Mouse (Mus musculus) heart, postnatal 0 days (tissue): ENCODE measurements around the gene Usp50. TPM values are rescaled to one million over a fixed set of nuclear protein-coding genes. Genes with fewer than 3 reads are reported as not detected.

ENCODE experiments used
- ATAC-seq: fragments of 200-750 bp; cut with Nextera tagmentation; 2 replicates; pipeline ENCODE4 v1.8.0; 2017; ENCODE audit warnings: low read depth, moderate number of reproducible peaks, moderate library complexity; ENCODE audit not compliant: insufficient read depth
- DNase-seq: peaks from one replicate; pipeline ENCODE4 v3.0.0-alpha.2; 2016; ENCODE audit warnings: low spot score
- H3K27ac ChIP-seq: fragments of 300-500 bp; sonication (generic); 2 replicates; pipeline ENCODE4 v1.5.1; 2014; ENCODE audit warnings: low read depth, mild to moderate bottlenecking
- H3K27me3 ChIP-seq: fragments of 300-500 bp; sonication (generic); 2 replicates; pipeline ENCODE4 v1.6.1; 2014; ENCODE audit warnings: low read length, mixed read lengths; ENCODE audit not compliant: control insufficient read depth, insufficient read depth
- H3K36me3 ChIP-seq: fragments of 300-500 bp; sonication (generic); replicated peaks from 2 replicates; pipeline ENCODE4 v1.6.1; 2014; ENCODE audit warnings: low read length, mixed read lengths; ENCODE audit not compliant: control insufficient read depth, insufficient read depth
- H3K4me1 ChIP-seq: fragments of 300-500 bp; sonication (generic); 2 replicates; pipeline ENCODE4 v1.6.1; 2014; ENCODE audit warnings: antibody characterized with exemption; ENCODE audit not compliant: control insufficient read depth, insufficient read depth
- H3K4me2 ChIP-seq: fragments of 300-500 bp; sonication (generic); 2 replicates; pipeline ENCODE4 v1.6.1; 2014; ENCODE audit warnings: low read depth, mild to moderate bottlenecking, low read length, moderate library complexity
- H3K4me3 ChIP-seq: fragments of 300-500 bp; sonication (generic); 2 replicates; pipeline ENCODE4 v1.5.1; 2014; ENCODE audit warnings: low read depth, low read length
- H3K9ac ChIP-seq: fragments of 300-500 bp; sonication (generic); replicated peaks from 2 replicates; pipeline ENCODE4 v1.6.1; 2014; ENCODE audit warnings: low read depth, low read length, mixed read lengths
- H3K9me3 ChIP-seq: fragments of 300-500 bp; sonication (generic); replicated peaks from 2 replicates; pipeline ENCODE4 v1.6.1; 2016; ENCODE audit warnings: low read length; ENCODE audit not compliant: control insufficient read depth
- CTCF ChIP-seq: IDR thresholded peaks from 2 replicates; pipeline ENCODE4 v1.5.1; 2016; ENCODE audit warnings: antibody characterized with exemption, control low read depth, low read depth
- EP300 ChIP-seq: IDR thresholded peaks from 2 replicates; pipeline ENCODE4 v1.6.1; 2016; ENCODE audit warnings: antibody characterized with exemption, low read depth
- WGBS: fragments of 180-500 bp; shearing (Covaris S2); extraction: QIAGEN DNeasy Blood & Tissue Kit; methylation state at CpG from one replicate; pipeline ENCODE4 v1.1.7; 2014; 5-methylcytosine and 5-hydroxymethylcytosine counted together
- polyA plus RNA-seq: library from polyadenylated mRNA; unstranded; fragments of >200 nt; fragmentation: Nextera tagmentation; extraction: Ambion mirVana; gene quantifications from 2 replicates; pipeline ENCODE4 v1.2.1, GENCODE M21; 2015
- total RNA-seq: library from RNA; depleted of rRNA; stranded (reverse); fragments of >200 nt; gene quantifications from 2 replicates; pipeline ENCODE4 v1.2.3, GENCODE M21; 2014; ENCODE audit warnings: low replicate concordance

The Usp50 gene
- total and polyA plus RNA-seq, 2 experiments from 2014 or later, result 0.15 to 2.2 TPM

DNA sequence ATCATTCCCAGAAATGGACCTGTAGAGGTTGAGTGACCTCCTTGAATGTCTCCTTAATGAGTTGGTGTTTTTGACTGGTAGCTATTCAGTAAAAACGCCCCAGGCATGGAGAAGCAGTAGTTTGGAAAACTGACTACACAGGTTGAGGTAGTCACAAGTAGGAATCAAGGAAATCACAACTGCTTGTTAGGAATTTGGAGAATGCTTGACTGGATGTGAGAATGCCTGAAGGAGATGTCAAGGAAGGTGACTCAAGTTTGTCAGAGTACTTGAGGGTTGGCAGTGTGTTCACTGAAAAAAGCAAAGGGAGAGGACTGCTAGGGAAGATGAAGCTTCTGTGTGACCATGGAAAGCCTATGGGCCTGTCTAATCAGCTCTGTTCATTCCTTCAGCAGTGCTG lies 105.9 kb downstream of the Usp50 start:
- DNase-seq, result no peak
- H3K9me3 ChIP-seq, result no peaks in the 10 kb centered on the region
- H3K9ac ChIP-seq, result no peak overlapping the region
- peaks cover 25% of the 10 kb centered on the region for H3K4me1 ChIP-seq
- H3K27me3 ChIP-seq, result no peaks in the 10 kb centered on the region
- ATAC-seq, result no peak
- TF ChIP-seq CTCF, result no peak
- no peak for TF ChIP-seq EP300
- H3K36me3 ChIP-seq, result no peaks in the 10 kb centered on the region; the same call in 1 of the 2 replicates
- H3K4me2 ChIP-seq, result no peak overlapping the region
- no peak overlapping the region for H3K4me3 ChIP-seq
- 86% methylated on average over 1 of the region's 1 CpGs for WGBS
- H3K27ac ChIP-seq, result no peak overlapping the region

DNA sequence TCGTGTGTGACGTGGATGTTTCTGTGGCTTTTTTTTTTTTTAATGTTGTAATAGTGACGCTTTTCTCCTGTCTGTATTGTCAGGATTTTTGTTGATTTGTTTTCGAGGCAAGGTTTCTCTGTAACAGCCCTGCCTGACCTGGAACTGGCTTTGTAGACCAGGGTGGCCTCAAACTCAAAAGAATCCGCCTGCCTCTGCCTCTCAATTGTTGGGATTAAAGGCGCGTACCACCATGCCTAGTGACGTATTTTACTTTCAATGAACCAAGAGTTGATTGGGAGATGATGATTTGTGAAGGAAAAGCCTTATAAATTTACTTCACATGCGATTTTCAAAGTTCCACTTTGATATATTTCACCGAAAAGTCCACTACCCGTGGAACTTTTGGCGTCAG lies 107.2 kb downstream of the Usp50 start, which contains the start of gene Gabpb1:
Gene Gabpb1, minus strand, starts transcription at position 216 of the 394 bp plus-strand sequence.
- ATAC-seq, result no peak
- Histone ChIP-seq H3K4me1 (peaks cover 20% of the 10 kb centered on the region), H3K4me3 (peak within 1 kb of the TSS; percentile 100), H3K27ac (peak within 1 kb of the TSS; percentile 100), H3K9ac (peak within 1 kb of the TSS; percentile 100), H3K36me3 (no peaks in the 10 kb centered on the region; the same call in 1 of the 2 replicates), H3K27me3 (no peaks in the 10 kb centered on the region), H3K4me2 (peak within 1 kb of the TSS; percentile 77), H3K9me3 (no peaks in the 10 kb centered on the region)
- DNase-seq, result no peak
- WGBS, result 19% methylated on average over 12 of the region's 12 CpGs
- TF ChIP-seq CTCF (no peak), EP300 (no peak)

DNA sequence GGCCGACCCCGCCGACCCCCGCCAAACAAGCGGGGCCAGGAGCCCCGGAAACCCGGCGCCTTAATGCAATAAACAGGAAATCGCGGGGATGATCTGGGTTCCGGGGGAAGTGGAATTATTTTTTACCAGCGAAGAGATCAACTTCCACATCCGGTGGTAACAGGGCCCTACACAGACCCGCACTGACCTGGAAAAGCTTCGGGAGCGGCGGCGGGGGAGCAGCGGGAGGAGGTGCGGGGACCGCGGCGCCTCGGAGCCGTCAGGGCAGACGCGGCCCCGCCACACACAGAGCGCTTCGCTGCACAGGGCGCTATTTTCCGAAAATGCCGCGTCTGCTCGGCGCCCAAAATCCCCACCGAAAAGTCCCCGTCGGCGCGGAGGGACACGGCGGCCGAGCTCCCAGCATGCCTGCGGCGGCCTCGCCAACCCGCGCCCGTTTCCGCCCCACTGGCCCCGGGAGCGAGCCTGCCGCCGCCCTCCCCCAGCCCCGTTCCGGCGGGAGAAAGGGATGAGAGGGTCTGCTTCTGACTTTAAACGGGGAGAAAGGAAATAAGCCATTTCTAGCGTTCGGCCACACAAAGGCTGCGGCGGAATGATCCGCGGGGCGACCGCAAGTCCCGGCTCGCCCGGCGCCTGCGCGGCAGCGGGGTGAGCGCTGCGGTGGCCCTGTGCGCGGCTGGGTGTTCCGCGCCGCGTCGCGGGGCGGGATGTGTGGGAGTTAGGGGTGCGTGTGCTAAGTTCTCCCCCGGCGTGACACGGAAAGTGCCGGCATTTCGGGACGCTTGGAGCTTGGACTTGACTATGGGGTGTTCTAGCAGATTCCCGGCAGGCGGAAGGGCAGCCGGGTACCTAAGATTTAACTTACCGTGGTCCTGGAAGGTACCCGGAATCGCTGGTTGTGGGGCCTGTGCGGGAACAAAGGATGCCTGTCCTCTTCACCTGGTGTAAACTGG lies 107.8 kb downstream of the Usp50 start:
- under 1% methylated on average over 89 of the region's 99 CpGs for WGBS
- peak overlapping the region; percentile 100 for H3K4me3 ChIP-seq
- peak; percentile 89 for ATAC-seq

DNA sequence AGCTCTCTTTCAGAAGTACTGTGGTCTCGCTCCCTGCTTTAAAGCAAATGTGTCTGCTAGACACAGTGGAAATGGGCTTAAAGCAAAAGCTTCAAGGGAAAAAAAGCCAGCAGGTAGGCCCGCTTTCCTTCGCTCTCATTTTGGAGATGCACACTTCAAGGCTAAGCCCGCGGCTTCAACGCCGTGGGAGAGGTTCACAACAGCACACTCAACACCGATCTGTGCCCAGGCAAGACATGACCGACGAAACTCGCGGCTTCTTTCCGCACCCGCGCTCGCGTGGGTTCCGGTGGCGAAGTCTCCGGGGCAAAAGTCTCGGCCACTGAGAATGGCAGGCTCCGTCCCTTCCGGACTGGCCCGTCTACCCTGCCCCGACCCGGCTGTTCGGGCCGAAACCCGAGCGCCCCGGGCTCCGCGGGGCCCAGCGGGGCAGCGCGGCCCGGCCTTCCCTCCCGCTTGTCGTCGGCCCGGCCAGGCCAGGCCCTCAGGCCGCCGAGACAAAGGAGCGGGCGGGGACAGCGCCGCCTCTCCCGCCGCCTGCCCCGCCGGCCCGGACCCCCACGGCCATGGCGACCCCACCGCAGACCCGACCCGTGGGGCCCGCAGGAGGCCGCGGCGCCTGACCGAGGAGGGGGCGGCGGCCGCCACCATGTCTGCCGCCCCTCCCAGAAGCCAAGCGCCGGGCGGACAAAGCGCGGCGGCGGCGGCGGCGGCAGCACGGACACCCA lies 108.7 kb downstream of the Usp50 start:
- no peak for TF ChIP-seq EP300
- no peak for TF ChIP-seq CTCF
- under 1% methylated on average over 74 of the region's 77 CpGs for WGBS
- peak; percentile 69 for ATAC-seq

More for the DNA sequence above, 107.8 kb downstream of the Usp50 start:
- TF ChIP-seq CTCF (no peak), EP300 (0 out of 2 replicates have a peak, but pooled peaks have one; percentile 57)
- H3K9ac ChIP-seq, result peak overlapping the region; percentile 100
- DNase-seq, result peak; percentile 85
- H3K27ac ChIP-seq, result peak overlapping the region; percentile 100
- no peaks in the 10 kb centered on the region for H3K27me3 ChIP-seq
- H3K4me1 ChIP-seq, result peaks cover 20% of the 10 kb centered on the region
- no peaks in the 10 kb centered on the region for H3K9me3 ChIP-seq
- H3K4me2 ChIP-seq, result peak overlapping the region; percentile 77
- no peaks in the 10 kb centered on the region; the same call in 1 of the 2 replicates for H3K36me3 ChIP-seq

More for the DNA sequence above, 108.7 kb downstream of the Usp50 start:
- Histone ChIP-seq H3K9ac (peak overlapping the region; percentile 100), H3K4me1 (peaks cover 20% of the 10 kb centered on the region), H3K27ac (peak overlapping the region; percentile 100), H3K36me3 (no peaks in the 10 kb centered on the region; the same call in 1 of the 2 replicates), H3K9me3 (no peaks in the 10 kb centered on the region), H3K27me3 (no peaks in the 10 kb centered on the region), H3K4me2 (peak overlapping the region; percentile 77), H3K4me3 (peak overlapping the region; percentile 100)
- DNase-seq, result peak; percentile 19
